Mouse (Mus musculus): ENCODE data around the gene Irf4. TPM values are rescaled to one million over a fixed set of nuclear protein-coding genes. Genes with fewer than 3 reads are reported as not detected.

Gene Irf4
- polyA plus RNA-seq, 1 experiment: 0.22 TPM

DNA sequence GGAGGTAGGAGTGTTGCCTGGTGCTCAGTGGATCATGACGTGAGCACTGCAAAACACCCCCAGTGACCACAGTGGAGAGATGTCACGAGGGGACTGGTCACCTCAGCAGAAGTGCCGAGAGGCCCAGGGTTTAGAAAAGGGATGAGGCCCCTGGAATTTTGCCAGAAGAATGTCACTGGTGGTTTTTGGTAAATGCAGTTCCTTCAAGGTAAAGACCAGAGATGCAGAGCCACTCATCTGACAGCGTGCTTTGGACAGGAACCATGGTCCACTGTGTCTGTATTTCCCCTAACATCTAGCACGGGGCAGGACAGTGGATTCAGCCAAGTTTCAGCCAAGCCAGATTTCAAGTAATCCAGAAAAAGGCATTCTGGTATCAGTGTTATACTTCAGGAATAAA, 12.3 kb upstream of the Irf4 start:
- no peak for DNase-seq (ENCODE audit: extremely low spot score in 1 of 2, low spot score in 1 of 2)

DNA sequence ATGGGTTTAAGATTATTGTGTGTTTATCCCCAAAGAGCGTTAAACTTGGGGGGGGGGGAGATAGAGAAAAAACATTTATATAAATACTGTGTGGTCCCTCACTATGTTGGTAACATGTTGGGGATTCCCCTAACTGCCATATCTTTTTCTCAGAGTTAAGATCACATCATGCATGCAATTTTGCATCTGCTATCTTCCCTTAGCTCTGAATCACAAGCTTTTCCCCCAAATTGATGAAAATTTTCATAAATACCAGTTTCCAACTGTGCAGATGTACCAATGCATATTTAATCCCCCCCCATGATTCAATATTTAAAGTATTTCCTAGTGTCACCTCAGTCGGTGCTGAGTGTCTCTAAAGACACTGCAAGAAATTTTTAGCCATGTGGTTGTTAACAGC, 11.8 kb upstream of the Irf4 start:
- no peak for DNase-seq (ENCODE audit: extremely low spot score in 1 of 2, low spot score in 1 of 2)

DNA sequence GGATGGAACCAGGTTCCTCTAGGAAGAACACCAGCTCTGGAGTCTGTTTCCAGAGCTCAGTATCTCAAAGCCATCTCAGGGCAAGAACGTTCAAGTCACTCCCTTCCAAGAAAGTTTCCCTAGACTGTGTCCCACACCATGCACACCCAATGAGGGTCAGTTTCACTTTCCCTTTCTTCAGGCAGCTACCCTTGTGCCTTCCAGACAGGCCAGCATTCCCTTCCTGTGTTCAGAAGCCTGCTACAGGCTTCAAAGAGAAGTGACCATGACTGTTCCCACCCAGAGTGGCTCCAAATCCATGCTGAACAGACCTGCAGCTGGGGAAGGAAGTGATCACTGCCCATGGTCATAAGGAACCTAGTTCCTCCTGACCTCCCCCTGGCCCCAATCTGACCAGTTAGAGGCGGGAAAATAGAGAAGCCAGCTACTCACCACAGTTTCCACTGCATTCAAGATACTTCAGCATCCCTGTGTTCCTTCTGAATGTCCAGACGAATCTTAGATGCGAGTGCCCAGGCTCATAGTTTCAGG, 10.7 kb upstream of the Irf4 start:
- no peak for DNase-seq (ENCODE audit: extremely low spot score in 1 of 2, low spot score in 1 of 2)

DNA sequence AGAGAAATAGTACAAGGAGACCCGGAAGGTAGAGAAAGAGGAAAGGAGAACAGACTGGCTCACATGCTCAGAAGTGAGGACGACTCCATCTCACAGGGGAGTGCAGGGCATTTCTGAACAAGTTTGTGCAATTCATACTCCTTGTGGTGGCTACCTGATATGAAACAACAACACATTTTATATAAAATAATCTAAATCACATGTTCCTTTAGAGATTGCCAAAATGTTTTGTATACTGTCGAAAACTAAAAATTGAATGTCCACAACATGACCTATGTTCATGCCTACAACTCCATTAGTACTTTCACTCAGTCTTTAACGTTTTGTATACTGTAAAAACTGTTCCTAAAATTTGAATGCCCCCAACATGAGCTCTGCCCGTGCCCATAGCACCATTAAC, 7.9 kb upstream of the Irf4 start:
- no peak for DNase-seq (ENCODE audit: extremely low spot score in 1 of 2, low spot score in 1 of 2)

DNA sequence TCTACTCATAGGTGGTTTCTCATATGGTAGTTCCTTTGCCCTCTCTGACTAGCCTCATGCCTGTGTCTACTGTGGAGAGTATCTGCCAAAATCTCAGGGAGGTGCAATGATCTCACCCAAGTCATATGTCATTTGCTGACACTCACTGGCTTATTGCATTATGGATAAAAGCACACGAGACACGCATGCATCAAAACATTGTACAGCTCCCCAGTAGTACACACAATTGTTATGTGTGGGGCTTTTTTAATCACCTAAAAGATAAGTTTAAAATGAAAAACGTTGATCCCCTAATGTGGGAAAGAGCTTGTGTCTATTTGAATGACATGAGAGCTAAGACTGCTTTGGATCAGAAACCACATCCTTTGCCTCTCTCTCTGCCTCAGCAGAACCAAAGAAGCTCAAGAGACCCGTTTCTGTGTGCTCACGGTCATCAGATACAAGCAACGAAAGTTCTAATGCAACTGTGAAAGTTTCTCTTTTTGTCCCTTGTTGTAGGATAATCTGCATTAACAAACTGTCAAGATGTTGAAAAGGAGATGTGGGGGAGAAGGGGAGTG, 6.5 kb upstream of the Irf4 start:
- DNase-seq (ENCODE audit: extremely low spot score in 1 of 2, low spot score in 1 of 2): no peak

DNA sequence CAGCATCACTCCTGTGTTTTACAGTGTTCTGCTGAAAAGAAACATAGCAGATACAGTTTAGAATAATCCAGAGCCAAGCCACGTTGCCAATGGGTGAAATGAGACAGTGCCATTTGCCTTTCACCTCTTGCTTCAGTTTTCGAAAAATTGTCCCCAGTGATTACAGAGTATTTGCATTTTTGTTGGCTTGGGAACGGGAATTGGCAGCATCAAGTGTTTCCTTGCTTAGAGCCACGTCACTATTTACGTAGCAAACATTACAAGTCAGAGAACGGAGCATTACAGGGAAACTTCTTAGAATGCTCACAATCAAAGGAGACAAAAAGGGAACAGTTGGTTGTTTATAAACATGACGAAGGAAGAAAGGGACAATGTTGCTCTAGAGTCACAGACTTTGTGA, 3.9 kb upstream of the Irf4 start:
- DNase-seq (ENCODE audit: extremely low spot score in 1 of 2, low spot score in 1 of 2): no peak

DNA sequence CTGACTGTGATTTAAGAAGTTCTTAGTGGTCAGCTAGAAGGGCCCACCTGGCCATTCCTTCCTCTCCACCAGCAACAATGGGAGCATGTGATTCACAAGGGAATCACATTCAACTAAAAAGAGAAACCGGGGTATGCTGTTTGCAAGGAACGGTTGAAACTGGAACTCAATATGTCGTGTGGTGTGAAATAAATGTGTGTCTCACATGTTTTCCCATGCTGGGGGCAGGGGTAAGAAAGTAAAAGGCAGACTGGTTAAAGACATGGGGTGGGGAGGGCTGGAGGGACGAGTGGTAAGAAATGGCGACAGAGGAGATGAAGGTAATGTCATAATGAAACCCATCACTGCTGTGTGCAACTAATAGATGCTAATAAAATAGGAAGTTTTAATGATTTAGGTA, 2.0 kb upstream of the Irf4 start:
- no peak for DNase-seq (ENCODE audit: extremely low spot score in 1 of 2, low spot score in 1 of 2)

DNA sequence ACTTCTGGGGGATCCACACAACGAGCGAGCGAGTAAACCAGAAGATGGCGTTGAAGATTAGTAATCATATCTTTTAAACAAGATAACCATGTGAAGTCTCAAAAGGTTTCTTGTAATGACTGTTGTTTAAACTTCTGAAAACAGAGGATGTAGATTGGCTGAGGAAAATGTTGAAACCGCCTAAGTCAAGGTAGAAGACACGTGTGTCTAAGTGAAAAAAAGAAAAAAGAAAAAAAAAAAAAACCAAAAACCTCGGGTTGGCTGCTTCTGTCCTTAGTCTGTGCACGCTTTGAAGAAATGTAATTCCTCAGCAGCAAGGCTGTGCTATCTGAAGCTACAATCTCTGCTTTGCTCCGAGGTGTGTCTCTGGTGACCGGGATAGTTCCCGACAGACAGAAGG, 1.5 kb upstream of the Irf4 start:
- DNase-seq (ENCODE audit: extremely low spot score in 1 of 2, low spot score in 1 of 2): no peak

DNA sequence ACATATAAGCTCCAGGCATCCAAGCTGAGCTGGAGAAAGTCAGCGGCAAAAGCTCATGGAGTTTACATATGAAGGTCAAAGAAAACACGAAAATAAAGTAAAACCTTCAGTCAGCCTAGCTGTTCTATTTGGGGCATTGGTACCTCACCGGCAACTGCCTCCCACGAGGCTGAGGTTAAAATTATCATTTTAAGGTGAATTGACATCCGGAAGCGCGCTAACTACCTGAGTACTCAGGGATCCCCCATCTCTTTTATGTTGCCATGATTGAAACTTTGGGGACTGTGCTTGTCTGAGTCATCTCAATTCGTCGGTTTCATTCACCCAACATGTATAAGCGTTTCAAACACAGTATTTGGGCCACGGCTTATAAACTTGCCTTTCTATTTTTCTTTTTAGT, 705 bp upstream of the Irf4 start:
- no peak for DNase-seq (ENCODE audit: extremely low spot score in 1 of 2, low spot score in 1 of 2)

DNA sequence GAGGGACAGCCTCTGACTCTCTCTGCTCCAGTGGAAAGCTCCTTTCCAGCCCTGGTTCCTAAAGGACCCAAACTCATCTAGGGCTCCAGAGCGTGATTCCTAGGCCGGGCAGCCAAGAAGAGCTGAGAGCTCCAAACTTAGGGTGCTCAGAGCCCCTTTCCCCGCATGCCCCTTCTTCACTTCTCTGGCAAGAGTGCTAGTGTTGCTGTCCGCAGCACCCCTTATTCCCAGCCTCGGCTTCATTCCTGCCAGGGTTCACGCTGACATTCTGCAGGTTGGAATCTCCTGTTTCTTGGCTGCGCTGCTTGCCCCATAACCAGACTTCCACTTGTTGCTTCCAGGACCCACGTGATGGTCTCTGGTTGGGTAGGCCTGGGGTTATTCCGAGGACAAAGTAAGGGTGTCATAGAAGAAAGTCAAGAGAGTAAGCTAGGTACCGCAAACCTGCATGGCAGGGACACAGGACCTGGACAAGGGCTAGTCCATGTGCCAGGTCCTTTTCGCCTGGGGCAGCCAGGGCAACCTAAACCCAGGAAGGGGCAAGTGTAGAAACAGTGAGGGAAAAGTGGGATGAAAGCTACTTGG, 623 bp downstream of the Irf4 start:
- no peak for DNase-seq (ENCODE audit: extremely low spot score in 1 of 2, low spot score in 1 of 2)

DNA sequence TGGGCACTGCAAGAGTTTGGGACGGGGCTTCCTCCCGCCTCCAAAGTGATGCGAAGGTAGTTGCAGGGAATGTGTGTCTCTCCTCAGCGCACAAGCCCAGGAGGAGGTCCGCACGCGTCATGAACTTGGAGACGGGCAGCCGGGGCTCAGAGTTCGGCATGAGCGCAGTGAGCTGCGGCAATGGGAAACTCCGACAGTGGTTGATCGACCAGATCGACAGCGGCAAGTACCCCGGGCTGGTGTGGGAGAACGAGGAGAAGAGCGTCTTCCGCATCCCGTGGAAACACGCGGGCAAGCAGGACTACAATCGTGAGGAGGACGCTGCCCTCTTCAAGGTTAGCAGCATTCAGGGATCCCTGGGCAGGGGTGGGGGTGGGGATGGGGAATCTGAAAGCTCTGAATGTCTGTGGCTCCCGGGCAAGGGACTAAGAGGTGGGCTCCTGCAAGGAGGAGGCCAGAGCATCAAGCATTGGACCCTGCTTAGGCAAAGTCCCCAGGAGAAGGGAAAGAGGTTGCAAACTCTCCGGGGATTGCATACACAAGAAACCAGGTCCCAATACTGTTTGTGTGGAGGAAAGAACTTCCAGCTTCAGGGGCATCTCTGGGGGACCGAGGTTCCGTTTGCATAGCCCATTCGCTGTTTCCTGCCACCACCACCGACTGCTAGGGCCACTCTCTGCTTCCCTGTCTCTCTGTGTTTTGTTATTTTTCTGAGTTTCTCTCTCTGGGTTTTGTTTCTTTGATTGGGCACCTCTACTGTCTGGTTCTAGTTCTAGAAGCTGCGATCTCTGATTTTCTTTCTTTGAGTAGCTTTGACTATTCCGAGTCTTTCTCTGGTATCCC, 1.7 kb downstream of the Irf4 start:
- no peak for DNase-seq (ENCODE audit: extremely low spot score in 1 of 2, low spot score in 1 of 2)

DNA sequence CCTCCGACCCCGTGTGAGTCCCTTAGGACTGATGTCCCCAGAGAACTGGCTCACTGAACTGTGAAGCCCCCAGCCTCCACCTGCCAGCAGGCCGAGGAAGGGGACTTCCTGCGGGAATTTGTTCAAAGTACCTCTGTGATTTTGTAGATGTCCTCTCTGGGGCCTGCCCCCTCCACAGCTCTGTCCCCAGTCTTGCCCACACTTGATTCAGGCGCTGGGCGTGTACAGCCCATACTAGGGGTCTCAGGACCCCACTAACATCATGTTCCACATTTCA, 2.2 kb downstream of the Irf4 start:
- DNase-seq (ENCODE audit: extremely low spot score in 1 of 2, low spot score in 1 of 2): no peak

DNA sequence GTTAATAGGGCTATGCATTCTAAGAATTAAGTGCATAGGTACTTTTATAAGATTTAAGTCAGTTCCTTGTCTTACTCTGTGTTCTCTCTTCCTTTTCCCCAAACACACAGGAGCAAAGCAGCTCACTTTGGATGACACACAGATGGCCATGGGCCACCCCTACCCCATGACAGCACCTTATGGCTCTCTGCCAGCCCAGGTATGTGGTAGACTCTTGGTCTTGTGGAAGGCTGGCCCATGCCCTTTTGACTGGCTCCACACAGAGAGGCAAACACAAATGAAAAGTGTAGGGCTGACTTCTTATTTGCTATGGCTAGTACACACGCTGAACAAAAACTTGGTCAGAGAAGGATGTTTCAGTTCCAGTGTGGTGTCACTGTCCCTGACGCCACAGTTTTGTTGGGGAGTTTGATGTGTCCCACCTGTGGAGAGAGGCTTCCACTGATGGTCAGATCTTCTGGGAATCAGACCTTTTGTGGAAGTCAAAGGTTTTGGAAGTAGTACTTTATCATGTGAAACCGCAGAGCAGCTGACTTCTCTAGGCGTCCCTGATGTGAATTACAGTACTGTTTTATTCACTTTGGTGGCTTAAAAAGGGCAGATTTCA, 3.7 kb downstream of the Irf4 start:
- no peak for DNase-seq (ENCODE audit: extremely low spot score in 1 of 2, low spot score in 1 of 2)

DNA sequence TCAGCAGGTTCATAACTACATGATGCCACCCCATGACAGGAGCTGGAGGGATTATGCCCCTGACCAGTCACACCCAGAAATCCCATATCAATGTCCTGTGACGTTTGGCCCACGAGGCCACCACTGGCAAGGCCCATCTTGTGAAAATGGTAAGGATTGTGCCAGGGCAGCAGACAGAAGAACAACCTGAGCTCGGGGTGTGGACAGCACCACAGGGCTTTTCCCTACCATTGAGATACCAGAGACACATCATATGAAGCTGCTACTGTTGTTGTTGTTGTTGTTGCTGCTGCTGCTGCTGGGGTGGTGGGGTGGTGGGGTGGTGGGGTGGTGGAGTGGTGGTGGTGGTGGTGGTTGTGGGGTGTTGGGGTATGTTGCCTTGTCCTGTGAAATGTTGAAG, 4.4 kb downstream of the Irf4 start:
- DNase-seq (ENCODE audit: extremely low spot score in 1 of 2, low spot score in 1 of 2): no peak

DNA sequence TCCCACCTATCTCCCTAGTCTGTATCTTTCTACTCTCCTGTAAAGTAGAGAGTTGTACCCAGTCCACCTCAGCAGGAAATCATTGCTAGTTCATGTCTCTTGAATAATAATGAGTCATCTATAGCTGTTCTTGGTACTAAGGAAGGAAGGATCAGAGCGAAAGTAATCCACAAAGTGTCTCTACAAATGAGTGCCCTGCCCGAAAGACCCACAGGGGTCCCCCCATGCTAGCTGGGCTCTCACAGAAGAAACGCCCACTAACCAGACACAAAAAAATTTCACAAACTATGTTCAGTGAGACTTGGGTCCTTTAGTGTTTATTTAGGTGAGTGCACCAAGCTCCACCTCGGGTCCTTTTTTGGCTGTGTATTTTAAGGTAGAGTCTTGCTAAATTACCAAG, 5.0 kb downstream of the Irf4 start:
- DNase-seq (ENCODE audit: extremely low spot score in 1 of 2, low spot score in 1 of 2): no peak

DNA sequence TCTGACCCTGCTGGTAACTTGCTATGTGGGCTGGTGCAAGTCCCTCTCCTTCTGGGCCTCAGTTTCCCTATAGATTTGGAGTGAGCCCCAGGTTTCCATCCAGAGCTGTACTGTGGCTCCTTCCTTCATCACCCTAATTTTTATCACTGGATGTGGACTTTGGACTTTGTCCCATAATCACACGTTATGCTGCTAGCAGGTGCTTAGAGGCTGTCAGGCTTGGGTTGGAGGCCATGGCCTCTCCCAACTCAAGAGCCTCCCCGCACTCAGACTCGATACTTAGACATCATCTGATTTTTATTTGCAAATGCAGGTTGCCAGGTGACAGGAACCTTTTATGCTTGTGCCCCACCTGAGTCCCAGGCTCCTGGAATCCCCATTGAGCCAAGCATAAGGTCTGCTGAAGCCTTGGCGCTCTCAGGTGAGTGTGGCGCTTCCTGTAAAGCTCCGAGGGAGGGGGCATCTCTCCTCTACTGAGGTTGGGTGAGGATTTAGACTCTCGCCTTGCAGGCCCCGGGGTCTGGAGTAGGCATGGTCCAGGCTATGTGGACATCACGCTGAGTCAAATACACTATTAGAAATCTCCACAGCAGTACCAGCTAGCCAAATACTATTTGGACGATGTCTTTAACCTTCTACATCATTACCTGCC, 5.9 kb downstream of the Irf4 start:
- DNase-seq (ENCODE audit: extremely low spot score in 1 of 2, low spot score in 1 of 2): no peak

DNA sequence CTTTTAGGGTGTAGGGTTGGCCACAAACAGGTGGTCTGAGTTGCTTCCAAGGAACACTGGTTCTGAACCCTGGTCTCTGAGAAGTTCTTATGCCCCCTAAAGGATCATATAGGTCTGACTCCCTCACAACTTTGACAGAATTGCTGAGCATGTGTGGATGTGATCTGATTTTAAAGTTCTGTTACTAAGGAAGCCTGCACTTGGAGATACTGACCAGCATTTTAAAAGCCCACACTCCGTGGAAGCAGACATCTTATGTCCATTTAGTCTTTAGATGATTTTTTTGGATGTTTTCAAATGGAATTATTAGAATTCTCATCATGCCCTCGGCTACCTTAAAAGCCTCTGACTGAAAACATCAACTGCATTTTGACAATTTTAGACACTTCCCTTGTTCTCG, 6.6 kb downstream of the Irf4 start:
- no peak for DNase-seq (ENCODE audit: extremely low spot score in 1 of 2, low spot score in 1 of 2)

DNA sequence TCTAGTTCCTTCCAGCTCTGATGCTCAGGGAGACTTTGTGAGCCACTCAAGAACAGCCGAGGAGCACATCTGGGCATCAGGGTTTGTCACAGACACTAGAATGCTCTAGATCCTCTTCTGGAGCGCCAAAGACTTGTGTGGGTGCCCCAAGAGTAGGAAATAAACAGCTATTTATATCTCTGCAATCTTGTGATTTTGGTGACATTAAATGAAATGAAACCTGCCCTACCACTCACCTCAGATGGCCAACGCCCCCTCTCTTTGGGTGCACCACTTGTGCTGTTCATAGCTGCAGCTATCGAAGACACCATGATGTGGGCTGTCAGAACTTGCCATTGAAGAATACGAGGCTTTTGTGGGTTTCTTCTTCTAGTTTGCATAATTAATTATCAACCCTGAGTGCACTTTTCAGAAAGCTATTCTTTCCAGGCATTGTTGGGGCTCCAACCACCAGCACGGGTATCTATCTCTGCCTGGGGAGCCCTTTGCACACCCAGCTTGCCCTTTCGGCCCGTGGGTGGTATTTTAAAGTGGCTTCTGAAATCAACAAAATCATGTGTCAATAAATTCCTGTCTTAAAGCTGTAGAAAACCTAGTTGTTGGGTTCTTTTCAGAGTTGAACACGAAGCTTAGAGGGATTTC, 7.1 kb downstream of the Irf4 start:
- no peak for DNase-seq (ENCODE audit: extremely low spot score in 1 of 2, low spot score in 1 of 2)

DNA sequence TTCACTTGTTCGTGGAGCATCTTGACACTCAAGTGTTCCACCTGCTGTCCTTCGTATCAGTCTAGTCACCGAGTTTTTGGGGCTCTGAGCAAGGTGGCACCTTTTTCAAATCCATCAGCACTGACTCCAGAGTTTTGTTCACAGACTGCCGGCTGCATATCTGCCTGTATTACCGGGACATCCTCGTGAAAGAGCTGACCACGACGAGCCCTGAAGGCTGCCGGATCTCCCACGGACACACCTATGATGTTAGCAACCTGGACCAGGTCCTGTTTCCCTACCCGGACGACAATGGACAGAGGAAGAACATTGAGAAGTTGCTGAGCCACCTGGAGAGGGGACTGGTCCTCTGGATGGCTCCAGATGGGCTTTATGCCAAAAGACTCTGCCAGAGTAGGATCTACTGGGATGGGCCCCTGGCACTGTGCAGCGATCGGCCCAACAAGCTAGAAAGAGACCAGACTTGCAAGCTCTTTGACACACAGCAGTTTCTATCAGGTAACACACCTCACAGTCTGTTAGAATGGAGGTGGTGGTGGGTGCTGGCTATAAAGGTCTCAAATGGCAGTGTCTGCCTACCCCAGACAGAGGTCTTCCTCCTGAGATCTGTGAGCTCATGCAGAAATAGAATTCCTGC, 8.4 kb downstream of the Irf4 start:
- DNase-seq (ENCODE audit: extremely low spot score in 1 of 2, low spot score in 1 of 2): no peak

DNA sequence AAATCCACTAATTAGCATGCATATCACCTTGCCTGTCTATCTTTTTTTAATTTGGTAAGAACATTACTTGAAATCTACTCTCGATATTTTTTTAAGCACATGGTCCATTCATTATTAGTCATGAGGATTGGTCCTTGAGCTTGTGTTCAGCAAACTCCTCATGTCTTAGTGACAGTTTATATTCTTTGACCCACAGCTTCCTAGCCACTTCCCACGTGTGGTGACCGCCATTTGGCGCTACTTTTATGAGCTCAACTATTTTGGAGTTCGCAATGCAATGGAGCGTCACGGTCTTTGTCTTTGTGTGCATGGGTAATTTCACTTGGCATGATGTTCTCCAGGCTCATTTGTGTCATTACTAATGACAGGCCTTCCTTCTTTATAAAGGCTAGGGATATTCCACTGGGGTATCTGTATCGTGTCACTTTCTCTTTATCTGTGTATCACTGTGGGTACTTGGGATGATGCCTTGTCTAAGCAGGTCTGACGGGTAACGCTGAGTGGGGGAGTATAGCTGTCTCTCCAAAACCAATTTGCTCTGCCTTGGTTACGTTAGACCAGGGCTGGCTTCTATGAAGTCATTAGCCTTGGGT, 9.9 kb downstream of the Irf4 start:
- no peak for DNase-seq (ENCODE audit: extremely low spot score in 1 of 2, low spot score in 1 of 2)
